Mouse (Mus musculus) MEL (cell line): Measurements from ENCODE around the gene Slc25a33. TPM values are rescaled to one million over a fixed set of nuclear protein-coding genes. Genes with fewer than 3 reads are reported as not detected.
A peak's percentile ranks its signal among the peaks of the same experiment; 100 is the strongest.

Experiments
- DNase-seq: peaks from one replicate; pipeline ENCODE4 v3.0.0; 2011; ENCODE audit warnings: low read depth, low spot score
- H3K27ac ChIP-seq: 2 replicates; pipeline ENCODE4 v1.5.1; 2012; ENCODE audit warnings: low read depth, mild to moderate bottlenecking, control low read depth, low read length, moderate library complexity; ENCODE audit not compliant: control insufficient read depth
- H3K27me3 ChIP-seq, 2 experiments: fragments of 150-350 bp in 1 of 2; sonication (generic) in 1 of 2; 2 replicates each; pipeline ENCODE4 v1.6.1; 2012; ENCODE audit warnings: low read length in 2 of 2, mild to moderate bottlenecking in 2 of 2, improper control_type of control experiment in 1 of 2, moderate library complexity in 1 of 2; ENCODE audit not compliant: insufficient read depth in 2 of 2, control insufficient read depth in 1 of 2
- H3K36me3 ChIP-seq, 2 experiments: 2 replicates each; pipeline ENCODE4 v1.6.1; 2012 to 2014; ENCODE audit warnings: low read length in 2 of 2, improper control_type of control experiment in 1 of 2, inconsistent platforms in 1 of 2, mild to moderate bottlenecking in 1 of 2; ENCODE audit not compliant: insufficient read depth in 2 of 2, control insufficient read depth in 1 of 2
- H3K4me1 ChIP-seq, 2 experiments: fragments of 150-350 bp in 1 of 2; sonication (generic) in 1 of 2; 2 replicates each; pipeline ENCODE4 v1.6.1; 2012; ENCODE audit warnings: low read length in 2 of 2, improper control_type of control experiment in 1 of 2, mild to moderate bottlenecking in 1 of 2; ENCODE audit not compliant: insufficient read depth in 2 of 2, control insufficient read depth in 1 of 2
- H3K4me3 ChIP-seq, 2 experiments: fragments of 150-350 bp in 1 of 2; sonication (generic) in 1 of 2; 2 replicates each; pipeline ENCODE4 v1.5.1; 2012; ENCODE audit warnings: low read depth in 2 of 2, low read length in 2 of 2, mild to moderate bottlenecking in 2 of 2, moderate library complexity in 2 of 2, control low read depth in 1 of 2, improper control_type of control experiment in 1 of 2; ENCODE audit not compliant: control insufficient read depth in 1 of 2, insufficient read depth in 1 of 2
- H3K79me2 ChIP-seq: 2 replicates; pipeline ENCODE4 v1.6.1; 2012; ENCODE audit warnings: mild to moderate bottlenecking, low read length, moderate library complexity; ENCODE audit not compliant: control insufficient read depth, poor library complexity, insufficient read depth
- H3K9ac ChIP-seq: 2 replicates; pipeline ENCODE4 v1.6.1; 2012; ENCODE audit warnings: low read depth, mild to moderate bottlenecking, control low read depth, low read length, moderate library complexity; ENCODE audit not compliant: control insufficient read depth, poor library complexity, severe bottlenecking
- H3K9me3 ChIP-seq: fragments of 150-350 bp; sonication (generic); replicated peaks from 2 replicates; pipeline ENCODE4 v1.6.1; 2012; ENCODE audit warnings: mild to moderate bottlenecking, low read length, improper control_type of control experiment, moderate library complexity; ENCODE audit not compliant: insufficient read depth
- CHD1 ChIP-seq: IDR thresholded peaks from 2 replicates; pipeline ENCODE4 v1.6.1; 2012; ENCODE audit warnings: low read depth, mild to moderate bottlenecking, inconsistent platforms, low read length, improper control_type of control experiment
- CTCF ChIP-seq, 3 experiments: IDR thresholded peaks in 2 of 3; conservative IDR thresholded peaks in 1 of 3; 2 replicates each; pipeline ENCODE4 v1.5.1; 2011 to 2012; ENCODE audit warnings: low read length in 3 of 3, low read depth in 2 of 3, mild to moderate bottlenecking in 2 of 3, improper control_type of control experiment in 1 of 3, inconsistent platforms in 1 of 3, mixed read lengths in 1 of 3, moderate library complexity in 1 of 3; ENCODE audit not compliant: control insufficient read depth in 1 of 3, insufficient read depth in 1 of 3, poor library complexity in 1 of 3, severe bottlenecking in 1 of 3
- EP300 ChIP-seq, 2 experiments: IDR thresholded peaks; 2 replicates each; pipeline ENCODE4 v1.6.1; 2011; ENCODE audit warnings: improper control_type of control experiment in 2 of 2, low read length in 2 of 2, low read depth in 1 of 2, mild to moderate bottlenecking in 1 of 2
- ETS1 ChIP-seq: IDR thresholded peaks from 2 replicates; pipeline ENCODE4 v1.6.1; 2012; ENCODE audit warnings: low read depth, mild to moderate bottlenecking, inconsistent platforms, low read length, improper control_type of control experiment, moderate library complexity
- JUND ChIP-seq: IDR thresholded peaks from 2 replicates; pipeline ENCODE4 v1.6.1; 2011; ENCODE audit warnings: low read depth, mild to moderate bottlenecking, improper control_type of control experiment, low read length
- KAT2A ChIP-seq: conservative IDR thresholded peaks from 2 replicates; pipeline ENCODE4 v1.6.1; 2012; ENCODE audit warnings: low read depth, low read length, improper control_type of control experiment, inconsistent platforms
- MAFK ChIP-seq: IDR thresholded peaks from 2 replicates; pipeline ENCODE4 v1.6.1; 2011; ENCODE audit warnings: low read depth, mild to moderate bottlenecking, low read length, improper control_type of control experiment, borderline replicate concordance
- MAZ ChIP-seq: IDR thresholded peaks from 2 replicates; pipeline ENCODE4 v1.6.1; 2012; ENCODE audit warnings: low read depth, mild to moderate bottlenecking, inconsistent platforms, low read length, improper control_type of control experiment
- MXI1 ChIP-seq: IDR thresholded peaks from 2 replicates; pipeline ENCODE4 v1.6.1; 2011; ENCODE audit warnings: mild to moderate bottlenecking, low read depth, low read length, improper control_type of control experiment
- SIN3A ChIP-seq: IDR thresholded peaks from 2 replicates; pipeline ENCODE4 v1.6.1; 2012; ENCODE audit warnings: low read length, improper control_type of control experiment, inconsistent platforms
- TBP ChIP-seq: IDR thresholded peaks from 2 replicates; pipeline ENCODE4 v1.8.0; 2011; ENCODE audit warnings: low read depth, low read length, improper control_type of control experiment
- ZKSCAN1 ChIP-seq: IDR thresholded peaks from 2 replicates; pipeline ENCODE4 v1.6.1; 2012; ENCODE audit warnings: low read depth, mild to moderate bottlenecking, inconsistent platforms, low read length, improper control_type of control experiment, moderate library complexity
- ZNF384 ChIP-seq: IDR thresholded peaks from 2 replicates; pipeline ENCODE4 v1.6.1; 2012; ENCODE audit warnings: low read depth, mild to moderate bottlenecking, inconsistent platforms, low read length, improper control_type of control experiment
- polyA plus RNA-seq, 2 experiments: library from polyadenylated mRNA; stranded (reverse) in 1 of 2; unstranded in 1 of 2; fragments of >175 nt in 1 of 2; fragments of >200 nt in 1 of 2; gene quantifications; 2 replicates each; pipeline versions ENCODE4 v1.2.1 to v1.2.4; 2012; ENCODE audit warnings: low replicate concordance in 2 of 2, low read depth in 1 of 2; ENCODE audit not compliant: insufficient read length in 2 of 2, insufficient read depth in 1 of 2, missing spikeins in 1 of 2
- total RNA-seq: library from RNA; depleted of rRNA; stranded (reverse); fragments of 300-350 nt; gene quantifications from 2 replicates; pipeline ENCODE4 v1.2.3, GENCODE M21; 2012

Slc25a33 gene
- total and polyA plus RNA-seq, 3 experiments, result 20.6 to 103 (median 24.8) TPM

DNA sequence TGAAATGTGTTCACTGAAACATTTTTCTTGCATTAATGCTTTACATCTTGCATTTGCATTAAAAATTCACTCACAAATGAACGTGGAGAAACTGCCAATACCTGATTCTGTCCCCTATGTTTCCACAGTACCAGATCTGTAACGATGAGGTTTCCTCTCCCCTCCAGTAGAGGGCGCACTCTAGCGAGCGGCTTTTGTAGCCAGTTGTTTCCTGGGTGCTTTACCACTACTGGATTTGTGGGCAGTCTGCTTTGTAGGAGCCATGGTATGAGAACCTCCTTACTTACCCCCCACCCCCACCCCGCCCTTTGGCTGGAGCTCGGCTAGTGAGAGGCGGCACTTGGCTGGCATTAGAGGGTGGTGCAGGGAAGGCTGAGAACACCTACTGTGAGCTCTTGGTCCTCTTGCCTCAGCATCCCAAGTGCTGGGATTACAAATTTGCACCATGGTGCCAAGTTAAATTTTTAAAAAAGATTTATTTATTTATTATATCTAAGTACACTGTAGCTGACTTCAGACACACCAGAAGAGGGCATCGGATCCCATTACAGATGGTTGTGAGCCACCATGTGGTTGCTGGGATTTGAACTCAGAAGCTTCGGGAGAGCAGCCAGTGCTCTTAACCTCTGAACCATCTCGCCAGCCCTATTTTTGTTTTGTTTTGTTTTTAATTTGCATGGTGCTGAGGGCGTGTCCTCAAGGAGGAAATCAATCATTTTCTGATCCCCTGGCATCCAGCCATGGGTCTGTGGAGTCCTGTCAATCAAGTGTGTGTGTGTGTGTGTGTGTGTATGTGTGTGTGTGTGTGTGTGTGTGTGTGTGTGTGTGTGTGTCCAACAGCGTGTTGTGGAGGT, 19.3 kb upstream of the Slc25a33 start:
- TF ChIP-seq CTCF (IDR thresholded peaks at IDR 0.05 in 2 of 3, conservative IDR thresholded peaks at IDR 0.05 in 1 of 3; ENCODE audit: control insufficient read depth in 1 of 3, insufficient read depth in 1 of 3, low read depth in 2 of 3, low read length in 3 of 3, poor library complexity in 1 of 3, severe bottlenecking in 1 of 3), result peak; percentile 69 to 85 (median 78)
- no peak for TF ChIP-seq ZKSCAN1
- H3K79me2 ChIP-seq, result no peaks in the 10 kb centered on the region
- no peak overlapping the region for H3K9ac ChIP-seq
- H3K4me3 ChIP-seq, result no peak overlapping the region
- peaks cover 27 to 59% of the 10 kb centered on the region in 2 experiments for H3K4me1 ChIP-seq
- no peaks in the 10 kb centered on the region for H3K27me3 ChIP-seq
- no peaks in the 10 kb centered on the region for H3K9me3 ChIP-seq
- DNase-seq, result peak; percentile 63
- peaks cover 0 to 41% of the 10 kb centered on the region in 2 experiments; a peak in 2 of 4 replicates for H3K36me3 ChIP-seq
- no peak overlapping the region for H3K27ac ChIP-seq

- H3K36me3 ChIP-seq, result peaks cover 0 to 36% of the 10 kb centered on the region in 2 experiments; a peak in 2 of 4 replicates
- DNase-seq, result no peak
- no peaks in the 10 kb centered on the region for H3K79me2 ChIP-seq
- no peak overlapping the region for H3K4me3 ChIP-seq
- TF ChIP-seq TBP (0 out of 2 replicates have a peak, but pooled peaks have one; percentile 16), SIN3A (no peak), ZNF384 (no peak), EP300 (IDR thresholded peaks at IDR 0.05; ENCODE audit: low read depth in 1 of 2, low read length in 2 of 2) (peak in 1 of 2 experiments; percentile 25; a peak in 1 of 4 replicates), ETS1 (0 out of 2 replicates have a peak, but pooled peaks have one; percentile 20)
- peaks cover 24 to 50% of the 10 kb centered on the region in 2 experiments for H3K4me1 ChIP-seq
- no peak overlapping the region for H3K9ac ChIP-seq
- no peak overlapping the region for H3K27ac ChIP-seq
- no peaks in the 10 kb centered on the region for H3K27me3 ChIP-seq
- no peaks in the 10 kb centered on the region for H3K9me3 ChIP-seq
These were observed 18.2 kb upstream of the Slc25a33 start for GRCm38 (mm10) chr4:149792159-149792800.

DNA sequence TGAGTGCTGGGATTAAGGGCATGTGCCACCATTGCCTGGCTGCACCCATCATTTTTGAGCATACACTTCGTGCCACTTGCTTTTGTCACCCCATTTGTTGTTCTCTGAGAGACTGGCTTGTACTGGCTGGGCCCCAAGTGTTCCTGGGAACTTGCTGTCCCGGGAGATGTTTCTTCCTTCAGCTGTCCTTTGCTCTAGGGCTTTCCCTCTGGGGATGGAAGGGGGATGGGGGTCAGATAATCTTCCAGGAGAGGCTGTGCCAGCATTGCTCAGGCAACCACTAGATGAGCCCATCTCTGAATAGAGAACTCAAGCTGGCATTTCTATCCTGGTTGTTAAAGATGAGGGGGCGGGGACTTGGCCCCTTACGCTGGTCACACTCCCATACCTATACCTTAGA, 17.4 kb upstream of the Slc25a33 start:
- TF ChIP-seq MXI1, result no peak
- no peak for TF ChIP-seq MAFK
- TF ChIP-seq JUND, result no peak
- TF ChIP-seq MAZ, result no peak
- no peak for TF ChIP-seq CHD1
- no peak for TF ChIP-seq KAT2A
- no peak for DNase-seq
- no peaks in the 10 kb centered on the region for H3K79me2 ChIP-seq
- no peaks in the 10 kb centered on the region for H3K9me3 ChIP-seq
- no peak overlapping the region for H3K27ac ChIP-seq
- H3K36me3 ChIP-seq, result peaks cover 0 to 32% of the 10 kb centered on the region in 2 experiments; a peak in 2 of 4 replicates
- no peaks in the 10 kb centered on the region for H3K27me3 ChIP-seq
- H3K4me1 ChIP-seq, result peaks cover 20 to 45% of the 10 kb centered on the region in 2 experiments
- no peak overlapping the region for H3K9ac ChIP-seq
- H3K4me3 ChIP-seq, result no peak overlapping the region
